Mouse (Mus musculus): ENCODE measurements around the gene Rpl38. TPM values are rescaled to one million over a fixed set of nuclear protein-coding genes. Genes with fewer than 3 reads are reported as not detected.

The Rpl38 gene
- total and polyA plus RNA-seq, 2 experiments from 2014 or later = 331 to 773 TPM

DNA sequence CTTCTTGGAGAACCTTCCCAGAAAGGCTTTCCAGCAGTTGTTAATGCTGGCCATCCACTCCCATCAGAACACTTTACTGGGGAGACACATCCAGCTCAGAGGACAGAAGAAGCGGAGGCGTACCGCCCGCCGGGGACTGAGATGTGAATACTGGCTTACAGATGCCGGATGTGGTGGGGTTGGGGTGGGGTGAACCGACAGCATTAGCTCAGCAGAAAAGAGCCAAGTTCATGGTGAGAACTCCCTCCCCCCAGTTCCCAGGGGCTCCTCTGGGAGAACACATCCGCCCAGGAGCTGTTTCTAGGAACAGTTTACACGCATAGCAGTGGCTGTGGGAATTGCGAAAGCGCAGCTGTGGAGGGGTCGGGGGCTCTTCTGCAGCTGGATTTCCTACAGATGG lies 31.2 kb downstream of the Rpl38 start:
- TF ChIP-seq CTCF (IDR thresholded peaks at IDR 0.05; ENCODE audit: low read depth) = no peak
- TF ChIP-seq EP300 (IDR thresholded peaks at IDR 0.05; ENCODE audit: low read depth) = no peak
- ATAC-seq (ENCODE audit: insufficient read depth, low read depth) (peak; percentile 69), DNase-seq (ENCODE audit: low spot score) (peak; percentile 50)
- H3K4me2 ChIP-seq (ENCODE audit: low read depth, low read length) = no peak overlapping the region
- no peak overlapping the region for H3K4me3 ChIP-seq (ENCODE audit: low read depth, low read length)
- no peak overlapping the region for H3K9ac ChIP-seq (replicated peaks; ENCODE audit: low read depth, low read length)
- peaks cover 7% of the 10 kb centered on the region for H3K4me1 ChIP-seq (ENCODE audit: control insufficient read depth, insufficient read depth)
- H3K36me3 ChIP-seq (replicated peaks; ENCODE audit: control insufficient read depth, insufficient read depth, low read length) = no peaks in the 10 kb centered on the region; the same call in 1 of the 2 replicates
- WGBS = 59% methylated on average over 12 of the region's 12 CpGs
- no peaks in the 10 kb centered on the region for H3K9me3 ChIP-seq (replicated peaks; ENCODE audit: control insufficient read depth, low read length)
- no peaks in the 10 kb centered on the region for H3K27me3 ChIP-seq (ENCODE audit: control insufficient read depth, insufficient read depth, low read length)
- 0 out of 2 replicates have a peak overlapping the region, but pooled peaks have one; percentile 5 for H3K27ac ChIP-seq (ENCODE audit: low read depth)

DNA sequence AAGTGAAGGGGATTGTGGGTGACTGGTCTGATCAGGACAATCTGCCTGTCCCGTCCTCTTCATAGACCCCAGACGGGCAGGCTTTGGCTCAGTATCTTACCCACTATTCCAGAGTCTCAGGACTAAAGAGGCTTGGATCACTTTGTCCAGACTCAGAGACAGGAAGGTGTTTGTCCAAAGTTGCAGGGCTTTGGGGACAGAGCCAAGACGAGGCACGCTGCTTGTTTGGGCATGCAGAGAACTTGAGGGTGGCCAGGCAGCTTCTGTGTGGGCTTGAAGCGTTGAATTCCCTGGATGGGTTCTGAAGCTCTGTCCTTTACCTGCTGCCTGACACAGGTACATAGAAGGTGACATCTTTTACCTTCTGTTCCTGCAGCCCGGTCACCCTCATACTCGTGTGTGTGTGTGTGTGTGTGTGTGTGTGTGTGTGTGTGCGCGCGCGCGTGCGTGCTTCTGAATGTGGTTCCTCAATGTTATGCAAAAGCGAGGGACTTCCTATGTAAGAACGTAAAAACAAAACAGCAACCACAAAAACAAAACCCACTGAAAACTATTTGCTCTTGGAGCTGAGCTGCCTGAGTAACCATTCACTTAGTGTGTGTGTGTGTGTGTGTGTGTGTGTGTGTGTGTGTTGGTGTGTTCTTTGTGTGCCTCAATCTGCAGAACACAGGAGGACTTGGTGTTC lies 34.1 kb downstream of the Rpl38 start:
- H3K36me3 ChIP-seq (replicated peaks; ENCODE audit: control insufficient read depth, insufficient read depth, low read length) = no peaks in the 10 kb centered on the region
- TF ChIP-seq CTCF (IDR thresholded peaks at IDR 0.05; ENCODE audit: low read depth) (no peak), EP300 (IDR thresholded peaks at IDR 0.05; ENCODE audit: low read depth) (no peak)
- no peak overlapping the region for H3K4me2 ChIP-seq (ENCODE audit: low read depth, low read length)
- H3K9me3 ChIP-seq (replicated peaks; ENCODE audit: control insufficient read depth, low read length) = no peaks in the 10 kb centered on the region
- H3K9ac ChIP-seq (replicated peaks; ENCODE audit: low read depth, low read length) = no peak overlapping the region
- H3K4me1 ChIP-seq (ENCODE audit: control insufficient read depth, insufficient read depth) = peaks cover 8% of the 10 kb centered on the region
- no peak for ATAC-seq (ENCODE audit: insufficient read depth, low read depth)
- no peak overlapping the region for H3K27ac ChIP-seq (ENCODE audit: low read depth)
- no peaks in the 10 kb centered on the region for H3K27me3 ChIP-seq (ENCODE audit: control insufficient read depth, insufficient read depth, low read length)
- no peak overlapping the region for H3K4me3 ChIP-seq (ENCODE audit: low read depth, low read length)
- DNase-seq (ENCODE audit: low spot score) = no peak
- WGBS = 84% methylated on average over 15 of the region's 15 CpGs

DNA sequence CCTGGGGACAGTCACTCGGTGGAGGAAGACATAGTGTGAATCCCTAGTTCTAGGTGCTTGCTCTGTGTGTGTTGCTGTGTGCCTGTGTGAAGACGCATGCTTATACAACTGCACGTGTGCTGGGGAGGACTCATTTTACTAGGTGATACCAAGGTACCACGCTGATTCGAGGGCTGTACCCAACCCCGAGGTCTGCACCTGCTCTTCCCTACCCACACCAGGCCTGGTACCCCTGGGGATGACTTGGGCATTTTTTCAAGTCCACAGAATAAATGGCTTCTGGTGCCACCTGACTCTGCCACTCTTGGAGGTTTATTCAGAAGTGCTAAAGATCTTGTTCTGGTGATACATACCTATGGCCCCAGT lies 34.7 kb downstream of the Rpl38 start:
- peaks cover 8% of the 10 kb centered on the region for H3K4me1 ChIP-seq (ENCODE audit: control insufficient read depth, insufficient read depth)
- H3K9me3 ChIP-seq (replicated peaks; ENCODE audit: control insufficient read depth, low read length) = no peaks in the 10 kb centered on the region
- ATAC-seq (ENCODE audit: insufficient read depth, low read depth) (no peak), DNase-seq (ENCODE audit: low spot score) (no peak)
- H3K4me2 ChIP-seq (ENCODE audit: low read depth, low read length) = no peak overlapping the region
- no peak overlapping the region for H3K9ac ChIP-seq (replicated peaks; ENCODE audit: low read depth, low read length)
- H3K27ac ChIP-seq (ENCODE audit: low read depth) = no peak overlapping the region
- H3K36me3 ChIP-seq (replicated peaks; ENCODE audit: control insufficient read depth, insufficient read depth, low read length) = no peaks in the 10 kb centered on the region
- no peaks in the 10 kb centered on the region for H3K27me3 ChIP-seq (ENCODE audit: control insufficient read depth, insufficient read depth, low read length)
- no peak for TF ChIP-seq EP300 (IDR thresholded peaks at IDR 0.05; ENCODE audit: low read depth)
- TF ChIP-seq CTCF (IDR thresholded peaks at IDR 0.05; ENCODE audit: low read depth) = no peak
- 88% methylated on average over 6 of the region's 6 CpGs for WGBS
- H3K4me3 ChIP-seq (ENCODE audit: low read depth, low read length) = no peak overlapping the region

DNA sequence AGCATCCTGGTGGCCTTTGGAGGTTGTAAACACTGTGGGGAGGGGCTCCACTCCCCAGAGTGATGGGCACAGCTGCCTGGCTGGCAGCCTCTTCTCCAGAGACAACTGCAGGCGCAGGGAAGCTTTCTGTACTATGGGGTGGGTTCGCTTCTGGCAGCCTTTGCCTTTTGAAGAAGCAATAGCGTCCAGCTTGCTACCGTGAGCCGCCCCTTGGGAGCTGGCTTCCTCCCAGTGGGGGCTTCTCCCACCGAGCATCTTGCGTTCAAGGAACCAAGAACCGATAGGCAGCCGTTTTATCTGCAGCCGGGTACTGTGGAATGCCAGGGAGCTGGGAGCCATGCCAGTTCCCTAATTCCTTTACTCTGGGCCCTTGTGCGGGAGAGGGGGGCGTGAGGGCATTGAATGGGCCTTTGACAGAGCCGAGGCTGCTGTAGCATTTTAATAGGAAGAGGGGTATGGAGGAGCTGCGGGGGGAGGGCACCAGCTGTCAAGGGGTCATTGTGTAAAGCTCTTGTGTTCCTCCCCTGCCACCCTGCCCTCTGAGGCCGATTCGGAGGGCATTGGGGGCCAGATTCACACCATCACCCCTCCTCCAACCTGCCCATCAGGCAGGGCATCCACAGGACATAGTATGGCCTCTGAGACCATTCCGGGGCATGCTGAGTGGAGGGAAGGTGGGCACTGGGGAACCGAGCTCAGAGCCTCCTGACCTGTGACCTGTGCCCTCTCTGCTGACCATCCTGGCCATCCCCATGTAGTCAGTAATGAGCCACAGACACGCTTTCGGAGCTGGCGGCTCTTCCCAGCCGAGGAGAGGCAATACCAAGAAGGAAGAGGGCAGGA lies 36.0 kb downstream of the Rpl38 start:
- WGBS = 39% methylated on average over 22 of the region's 22 CpGs
- peak; percentile 34; the same call in 1 of the 2 replicates for ATAC-seq (ENCODE audit: insufficient read depth, low read depth)
- no peaks in the 10 kb centered on the region for H3K27me3 ChIP-seq (ENCODE audit: control insufficient read depth, insufficient read depth, low read length)

DNA sequence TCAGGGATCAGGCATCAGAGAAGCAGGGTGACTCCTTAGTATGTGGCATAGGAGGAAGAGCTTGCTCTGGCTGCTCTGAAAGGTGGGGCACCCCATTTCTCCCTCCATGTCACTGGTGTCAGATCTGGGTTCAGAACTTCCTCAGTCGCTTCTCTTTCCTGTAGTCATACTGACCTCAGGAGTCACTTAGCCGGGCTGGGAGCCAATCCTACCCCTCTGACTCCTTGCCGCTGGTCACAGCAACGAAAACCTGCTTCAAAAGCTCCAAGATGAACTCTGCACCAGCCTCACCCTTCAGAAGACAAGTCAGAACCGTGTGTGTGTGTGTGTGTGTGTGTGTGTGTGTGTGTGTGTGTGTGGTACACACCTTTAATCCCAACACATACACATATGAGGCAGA lies 38.0 kb downstream of the Rpl38 start:
- peaks cover 8% of the 10 kb centered on the region for H3K4me1 ChIP-seq (ENCODE audit: control insufficient read depth, insufficient read depth)
- no peaks in the 10 kb centered on the region for H3K36me3 ChIP-seq (replicated peaks; ENCODE audit: control insufficient read depth, insufficient read depth, low read length)
- no peak overlapping the region for H3K27ac ChIP-seq (ENCODE audit: low read depth)
- no peak overlapping the region for H3K4me3 ChIP-seq (ENCODE audit: low read depth, low read length)
- no peak overlapping the region for H3K9ac ChIP-seq (replicated peaks; ENCODE audit: low read depth, low read length)
- ATAC-seq (ENCODE audit: insufficient read depth, low read depth) = no peak
- no peaks in the 10 kb centered on the region for H3K9me3 ChIP-seq (replicated peaks; ENCODE audit: control insufficient read depth, low read length)
- no peaks in the 10 kb centered on the region for H3K27me3 ChIP-seq (ENCODE audit: control insufficient read depth, insufficient read depth, low read length)
- WGBS = 64% methylated on average over 5 of the region's 5 CpGs
- TF ChIP-seq EP300 (IDR thresholded peaks at IDR 0.05; ENCODE audit: low read depth) (no peak), CTCF (IDR thresholded peaks at IDR 0.05; ENCODE audit: low read depth) (no peak)
- no peak overlapping the region for H3K4me2 ChIP-seq (ENCODE audit: low read depth, low read length)
- DNase-seq (ENCODE audit: low spot score) = no peak

More for the DNA sequence above, 36.0 kb downstream of the Rpl38 start:
- TF ChIP-seq CTCF (IDR thresholded peaks at IDR 0.05; ENCODE audit: low read depth) (no peak), EP300 (IDR thresholded peaks at IDR 0.05; ENCODE audit: low read depth) (no peak)
- no peak overlapping the region for H3K27ac ChIP-seq (ENCODE audit: low read depth)
- no peak for DNase-seq (ENCODE audit: low spot score)
- H3K36me3 ChIP-seq (replicated peaks; ENCODE audit: control insufficient read depth, insufficient read depth, low read length) = no peaks in the 10 kb centered on the region
- H3K4me1 ChIP-seq (ENCODE audit: control insufficient read depth, insufficient read depth) = peaks cover 8% of the 10 kb centered on the region
- H3K9me3 ChIP-seq (replicated peaks; ENCODE audit: control insufficient read depth, low read length) = no peaks in the 10 kb centered on the region
- H3K4me3 ChIP-seq (ENCODE audit: low read depth, low read length) = no peak overlapping the region
- no peak overlapping the region for H3K9ac ChIP-seq (replicated peaks; ENCODE audit: low read depth, low read length)
- peak overlapping the region; percentile 37 for H3K4me2 ChIP-seq (ENCODE audit: low read depth, low read length)

All from heart, postnatal 0 days (tissue).